Mouse (Mus musculus): ENCODE results near the gene Bcl2l11. TPM values are rescaled to one million over a fixed set of nuclear protein-coding genes. Genes with fewer than 3 reads are reported as not detected.

Gene Bcl2l11
- total and polyA plus RNA-seq, 3 experiments: 10.9 to 19.9 (median 13.5) TPM

- peak; percentile 42 to 75 for DNase-seq
- TF ChIP-seq POLR2A (IDR thresholded peaks at IDR 0.05; ENCODE audit: insufficient read depth, low read depth, low read length): no peak
- TF ChIP-seq CTCF (IDR thresholded peaks at IDR 0.05): no peak
- peak; percentile 98 for TF ChIP-seq EP300 (IDR thresholded peaks at IDR 0.05; ENCODE audit: insufficient read depth, low read depth, low read length)
- intact Hi-C loops (cut with DNase I): loop anchor here (2.0 to 5.0 kb wide), 5 partner anchors 60 to 210 kb away; no protein-coding TSS in a partner anchor
- Histone ChIP-seq H3K4me3 (no peak overlapping the region), H3K27ac (no peak overlapping the region), H3K9ac (ENCODE audit: low read depth, low read length) (no peak overlapping the region), H3K36me3 (ENCODE audit: control insufficient read depth, insufficient read depth, low read length) (no peaks in the 10 kb centered on the region), H3K4me1 (ENCODE audit: control insufficient read depth, insufficient read depth, low read length) (no peaks in the 10 kb centered on the region; the same call in 1 of the 2 replicates), H3K27me3 (ENCODE audit: control insufficient read depth, insufficient read depth, low read length) (no peaks in the 10 kb centered on the region), H3K79me2 (replicated peaks; ENCODE audit: control insufficient read depth, insufficient read depth, low read length) (no peaks in the 10 kb centered on the region)
- WGBS: 68% methylated on average over 1 of the region's 1 CpGs
Observed at GRCm38 (mm10) chr2:128187277-128187676, 61.4 kb downstream of the Bcl2l11 start.

DNA sequence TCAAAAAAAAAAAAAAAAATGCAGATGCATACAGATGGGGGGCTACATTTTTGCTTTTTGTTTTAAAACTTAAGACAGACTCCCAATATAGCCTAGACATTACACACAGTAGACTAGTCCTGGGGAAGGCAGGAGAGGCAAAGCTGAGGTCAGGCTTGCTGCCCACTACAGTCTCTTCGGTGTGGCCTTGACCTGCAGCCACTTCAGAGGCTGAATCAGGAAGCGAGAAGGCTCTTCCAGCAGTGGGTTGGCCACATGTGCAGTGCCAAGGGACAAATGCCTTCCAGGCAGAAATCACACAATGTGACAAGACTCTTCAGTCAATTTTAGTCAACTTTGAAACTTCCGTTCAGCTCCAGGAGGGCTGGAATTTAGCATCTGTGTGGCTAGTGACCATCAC is 62.6 kb downstream of the Bcl2l11 start:
- 50% methylated on average over 3 of the region's 3 CpGs for WGBS
- Histone ChIP-seq H3K27ac (no peak overlapping the region), H3K9ac (ENCODE audit: low read depth, low read length) (no peak overlapping the region), H3K27me3 (ENCODE audit: control insufficient read depth, insufficient read depth, low read length) (no peaks in the 10 kb centered on the region), H3K4me1 (ENCODE audit: control insufficient read depth, insufficient read depth, low read length) (no peaks in the 10 kb centered on the region; the same call in 1 of the 2 replicates), H3K4me3 (no peak overlapping the region), H3K36me3 (ENCODE audit: control insufficient read depth, insufficient read depth, low read length) (no peaks in the 10 kb centered on the region), H3K79me2 (replicated peaks; ENCODE audit: control insufficient read depth, insufficient read depth, low read length) (no peaks in the 10 kb centered on the region)
- no peak for TF ChIP-seq POLR2A (IDR thresholded peaks at IDR 0.05; ENCODE audit: insufficient read depth, low read depth, low read length)
- TF ChIP-seq CTCF (IDR thresholded peaks at IDR 0.05): no peak
- TF ChIP-seq EP300 (IDR thresholded peaks at IDR 0.05; ENCODE audit: insufficient read depth, low read depth, low read length): no peak
- no peak for DNase-seq
- intact Hi-C loops (cut with DNase I): loop anchor here (5.0 kb wide), 4 partner anchors 59 to 209 kb away; no protein-coding TSS in a partner anchor

DNA sequence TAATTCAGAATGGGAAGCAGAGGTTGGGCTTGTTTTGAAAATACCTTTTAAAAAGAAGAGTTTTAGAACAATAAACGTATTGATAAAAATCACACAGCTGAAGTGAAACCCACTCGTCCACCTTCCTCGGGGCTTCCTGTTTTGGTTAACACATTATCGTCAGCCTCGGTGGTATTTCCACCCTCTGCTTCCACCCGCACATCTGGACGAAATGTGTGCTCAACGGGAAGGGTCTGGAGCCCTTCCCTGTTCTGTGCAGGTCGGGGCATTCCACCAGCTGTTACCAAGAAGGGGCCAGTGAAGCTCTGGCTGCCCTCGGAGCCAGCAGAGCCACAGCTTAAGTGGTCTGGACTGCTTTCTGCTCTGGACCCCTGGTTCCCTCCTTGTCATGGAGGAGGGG is 63.9 kb downstream of the Bcl2l11 start:
- H3K4me1 ChIP-seq (ENCODE audit: control insufficient read depth, insufficient read depth, low read length): no peaks in the 10 kb centered on the region; the same call in 1 of the 2 replicates
- no peak overlapping the region for H3K9ac ChIP-seq (ENCODE audit: low read depth, low read length)
- no peaks in the 10 kb centered on the region for H3K79me2 ChIP-seq (replicated peaks; ENCODE audit: control insufficient read depth, insufficient read depth, low read length)
- H3K36me3 ChIP-seq (ENCODE audit: control insufficient read depth, insufficient read depth, low read length): no peaks in the 10 kb centered on the region
- H3K27ac ChIP-seq: no peak overlapping the region
- intact Hi-C loops (cut with DNase I): loop anchor here (5.0 kb wide), 4 partner anchors 58 to 208 kb away; no protein-coding TSS in a partner anchor
- TF ChIP-seq POLR2A (IDR thresholded peaks at IDR 0.05; ENCODE audit: insufficient read depth, low read depth, low read length) (no peak), CTCF (IDR thresholded peaks at IDR 0.05) (no peak), EP300 (IDR thresholded peaks at IDR 0.05; ENCODE audit: insufficient read depth, low read depth, low read length) (no peak)
- DNase-seq: no peak
- H3K27me3 ChIP-seq (ENCODE audit: control insufficient read depth, insufficient read depth, low read length): no peaks in the 10 kb centered on the region
- H3K4me3 ChIP-seq: no peak overlapping the region
- WGBS: 34% methylated on average over 10 of the region's 10 CpGs

- Histone ChIP-seq H3K4me1 (ENCODE audit: control insufficient read depth, insufficient read depth, low read length) (no peaks in the 10 kb centered on the region; the same call in 1 of the 2 replicates), H3K36me3 (ENCODE audit: control insufficient read depth, insufficient read depth, low read length) (no peaks in the 10 kb centered on the region), H3K27me3 (ENCODE audit: control insufficient read depth, insufficient read depth, low read length) (no peaks in the 10 kb centered on the region), H3K79me2 (replicated peaks; ENCODE audit: control insufficient read depth, insufficient read depth, low read length) (no peaks in the 10 kb centered on the region), H3K4me3 (no peak overlapping the region), H3K9ac (ENCODE audit: low read depth, low read length) (no peak overlapping the region), H3K27ac (no peak overlapping the region)
- no peak for TF ChIP-seq POLR2A (IDR thresholded peaks at IDR 0.05; ENCODE audit: insufficient read depth, low read depth, low read length)
- TF ChIP-seq CTCF (IDR thresholded peaks at IDR 0.05): no peak
- no peak for TF ChIP-seq EP300 (IDR thresholded peaks at IDR 0.05; ENCODE audit: insufficient read depth, low read depth, low read length)
- no peak for DNase-seq
- intact Hi-C loops (cut with DNase I): no loop called here
- 66% methylated on average over 5 of the region's 5 CpGs for WGBS
Observed at GRCm38 (mm10) chr2:128190196-128190595, 64.4 kb downstream of the Bcl2l11 start.

- no peak for DNase-seq
- no peaks in the 10 kb centered on the region for H3K36me3 ChIP-seq (ENCODE audit: control insufficient read depth, insufficient read depth, low read length)
- H3K27me3 ChIP-seq (ENCODE audit: control insufficient read depth, insufficient read depth, low read length): no peaks in the 10 kb centered on the region
- no peaks in the 10 kb centered on the region; the same call in 1 of the 2 replicates for H3K4me1 ChIP-seq (ENCODE audit: control insufficient read depth, insufficient read depth, low read length)
- H3K4me3 ChIP-seq: no peak overlapping the region
- no peaks in the 10 kb centered on the region for H3K79me2 ChIP-seq (replicated peaks; ENCODE audit: control insufficient read depth, insufficient read depth, low read length)
- no peak overlapping the region for H3K27ac ChIP-seq
- H3K9ac ChIP-seq (ENCODE audit: low read depth, low read length): no peak overlapping the region
- intact Hi-C loops (cut with DNase I): no loop called here
- no peak for TF ChIP-seq POLR2A (IDR thresholded peaks at IDR 0.05; ENCODE audit: insufficient read depth, low read depth, low read length)
- no peak for TF ChIP-seq EP300 (IDR thresholded peaks at IDR 0.05; ENCODE audit: insufficient read depth, low read depth, low read length)
- TF ChIP-seq CTCF (IDR thresholded peaks at IDR 0.05): no peak
- WGBS: 67% methylated on average over 4 of the region's 4 CpGs
Observed at GRCm38 (mm10) chr2:128193411-128193810, 67.6 kb downstream of the Bcl2l11 start.

GRCm38 (mm10) chr2:128197379-128197778 is 71.5 kb downstream of the Bcl2l11 start:
- Histone ChIP-seq H3K9ac (ENCODE audit: low read depth, low read length) (no peak overlapping the region), H3K4me1 (ENCODE audit: control insufficient read depth, insufficient read depth, low read length) (no peaks in the 10 kb centered on the region), H3K4me3 (no peak overlapping the region), H3K79me2 (replicated peaks; ENCODE audit: control insufficient read depth, insufficient read depth, low read length) (no peaks in the 10 kb centered on the region), H3K36me3 (ENCODE audit: control insufficient read depth, insufficient read depth, low read length) (no peaks in the 10 kb centered on the region), H3K27me3 (ENCODE audit: control insufficient read depth, insufficient read depth, low read length) (no peaks in the 10 kb centered on the region), H3K27ac (no peak overlapping the region)
- DNase-seq: no peak
- TF ChIP-seq EP300 (IDR thresholded peaks at IDR 0.05; ENCODE audit: insufficient read depth, low read depth, low read length) (no peak), POLR2A (IDR thresholded peaks at IDR 0.05; ENCODE audit: insufficient read depth, low read depth, low read length) (no peak), CTCF (IDR thresholded peaks at IDR 0.05) (no peak)
- intact Hi-C loops (cut with DNase I): no loop called here
- WGBS: 96% methylated on average over 3 of the region's 3 CpGs
